Mouse (Mus musculus) erythroblast, embryonic 14.5 days (primary cell): ENCODE data around the gene Hk3.

Source experiments
- GATA1 ChIP-seq: IDR thresholded peaks from 2 replicates; pipeline ENCODE4 v1.6.1; 2012; ENCODE audit warnings: low read length, inconsistent platforms, mixed read lengths
- TAL1 ChIP-seq: IDR thresholded peaks from 3 replicates; pipeline ENCODE4 v1.6.1; 2012; ENCODE audit warnings: low read length, inconsistent platforms, mixed read lengths

DNA sequence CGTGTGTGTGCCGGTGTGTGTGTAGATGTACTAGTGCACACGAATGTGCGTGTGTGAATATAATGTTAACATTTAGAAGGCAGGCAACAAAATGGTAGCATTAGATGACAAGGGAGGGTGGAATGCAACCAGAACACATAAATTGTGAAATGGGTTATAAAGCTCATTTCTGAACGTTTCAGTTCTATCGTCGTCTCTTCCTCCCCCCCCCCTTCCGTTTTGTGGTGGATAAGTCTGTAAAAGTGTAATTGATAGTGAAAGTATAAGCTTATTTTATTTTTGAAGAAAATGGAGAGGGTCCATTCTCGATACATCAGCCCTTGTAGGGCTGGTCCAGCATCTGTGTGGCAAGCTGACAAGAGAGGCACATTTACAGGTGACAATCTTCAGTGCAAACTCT is 2.5 kb downstream of the Hk3 start:
- TF ChIP-seq GATA1 (no peak), TAL1 (no peak)
